Mouse (Mus musculus) MEL (cell line): ENCODE results near the gene Actrt2.

ENCODE experiments used
- BHLHE40 ChIP-seq: IDR thresholded peaks from 2 replicates; pipeline ENCODE4 v1.6.1; 2012; ENCODE audit warnings: low read depth, mild to moderate bottlenecking, inconsistent platforms, low read length, improper control_type of control experiment, borderline replicate concordance
- GATA1 ChIP-seq: IDR thresholded peaks from 2 replicates; pipeline ENCODE4 v1.6.1; 2011; ENCODE audit warnings: low read depth, low read length, improper control_type of control experiment
- HCFC1 ChIP-seq: IDR thresholded peaks from 2 replicates; pipeline ENCODE4 v1.6.1; 2012; ENCODE audit warnings: low read depth, mild to moderate bottlenecking, inconsistent platforms, low read length, improper control_type of control experiment, moderate library complexity
- SIN3A ChIP-seq: IDR thresholded peaks from 2 replicates; pipeline ENCODE4 v1.6.1; 2012; ENCODE audit warnings: low read length, improper control_type of control experiment, inconsistent platforms
- TCF12 ChIP-seq: IDR thresholded peaks from 2 replicates; pipeline ENCODE4 v1.6.1; 2014; ENCODE audit warnings: low read depth, mild to moderate bottlenecking, inconsistent platforms, low read length, improper control_type of control experiment, moderate library complexity

DNA sequence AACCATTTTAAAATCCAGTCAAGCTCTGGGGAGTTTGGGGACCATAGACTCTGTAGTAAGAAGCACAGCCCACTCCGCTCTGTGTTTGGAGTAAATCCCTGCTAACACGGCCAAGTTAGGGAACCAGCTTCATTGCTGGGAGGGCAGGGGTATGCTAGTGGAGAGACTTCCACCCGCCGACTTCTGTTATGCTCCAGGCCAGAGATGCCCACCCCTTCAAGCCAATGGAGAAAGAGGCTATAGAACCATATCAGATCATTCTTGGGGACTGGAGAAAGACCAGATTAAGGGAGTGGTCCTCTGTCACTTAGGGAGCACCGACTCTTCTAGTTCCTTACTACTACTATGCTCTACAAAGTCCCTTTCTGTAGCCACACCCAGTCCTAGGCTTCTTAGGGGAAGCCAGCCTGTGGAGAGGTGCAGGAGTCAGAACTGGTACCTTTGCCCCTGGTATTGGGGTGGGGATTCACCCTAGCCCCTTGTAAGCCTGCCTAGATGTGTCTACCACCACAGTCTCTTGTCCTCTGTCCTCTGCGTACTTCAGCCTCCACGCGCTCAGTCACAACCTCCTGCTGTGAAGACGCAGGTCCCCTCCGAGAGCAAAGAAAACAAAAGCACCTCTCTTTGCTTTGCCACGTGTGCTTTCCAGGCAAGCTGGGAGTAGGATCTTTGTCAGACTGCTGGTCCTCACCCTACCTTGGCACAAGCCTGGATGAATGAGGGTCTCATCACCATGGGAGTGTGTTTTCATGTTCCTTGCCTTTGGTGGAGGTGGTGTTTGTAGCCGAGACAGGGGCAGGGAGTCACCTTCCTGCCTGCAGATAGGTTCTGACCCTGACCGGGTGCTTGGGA lies 27.9 kb downstream of the Actrt2 start:
- TF ChIP-seq TCF12: no peak
- TF ChIP-seq HCFC1: no peak
- TF ChIP-seq BHLHE40: no peak
- no peak for TF ChIP-seq GATA1
- TF ChIP-seq SIN3A: no peak
